Mouse (Mus musculus) skeletal muscle tissue, adult 2 months (tissue): ENCODE results near the gene Crlf1.
"Not testable (repeated sequence)": the region's sequence is repeated elsewhere in the genome, so short reads cannot be mapped to it uniquely, and the experiment has no call there.

Experiments used
- DNase-seq: peaks from one replicate; pipeline ENCODE4 v3.0.0-alpha.2; 2012; ENCODE audit warnings: low read depth, low spot score

Crlf1 gene

GRCm38 (mm10) chr8:70495001-70495770, 2.2 kb downstream of the Crlf1 start:
- DNase-seq = no peak

GRCm38 (mm10) chr8:70495771-70496062, 2.8 kb downstream of the Crlf1 start:
- no peak for DNase-seq

DNA sequence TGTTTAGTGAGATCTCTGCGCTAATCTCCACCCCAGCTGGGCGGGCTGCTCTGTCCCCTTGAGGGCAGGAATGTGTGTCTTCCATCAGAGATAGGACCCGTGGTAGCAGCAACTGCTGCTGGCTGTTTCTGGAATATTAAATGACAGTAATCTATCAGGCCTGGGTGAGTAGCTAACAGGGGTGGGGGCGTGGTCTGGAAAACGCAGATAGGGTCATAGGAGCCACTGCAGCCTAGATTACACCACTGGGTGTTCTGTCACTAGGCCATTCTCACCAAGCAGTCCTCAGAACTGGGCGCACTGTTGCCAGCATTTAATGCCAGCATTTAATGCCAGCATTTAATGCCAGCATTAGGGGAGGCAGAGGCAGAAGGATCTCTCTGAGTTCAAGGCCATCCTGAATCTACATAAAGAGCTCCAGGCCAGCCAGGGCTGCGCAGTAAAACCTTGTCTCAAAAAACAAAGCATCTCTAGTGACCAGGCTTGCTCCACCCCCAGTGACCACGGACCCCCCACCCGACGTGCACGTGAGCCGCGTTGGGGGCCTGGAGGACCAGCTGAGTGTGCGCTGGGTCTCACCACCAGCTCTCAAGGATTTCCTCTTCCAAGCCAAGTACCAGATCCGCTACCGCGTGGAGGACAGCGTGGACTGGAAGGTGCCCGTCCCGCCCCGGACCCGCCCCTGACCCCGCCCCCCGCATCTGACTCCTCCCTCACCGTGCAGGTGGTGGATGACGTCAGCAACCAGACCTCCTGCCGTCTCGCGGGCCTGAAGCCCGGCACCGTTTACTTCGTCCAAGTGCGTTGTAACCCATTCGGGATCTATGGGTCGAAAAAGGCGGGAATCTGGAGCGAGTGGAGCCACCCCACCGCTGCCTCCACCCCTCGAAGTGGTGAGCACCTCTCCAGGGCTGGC, 7.7 kb downstream of the Crlf1 start:
- DNase-seq = no peak

GRCm38 (mm10) chr8:70501820-70502529, 9.0 kb downstream of the Crlf1 start:
- peak; percentile 57 for DNase-seq

- DNase-seq = no peak
Observed at GRCm38 (mm10) chr8:70502540-70502939, 9.6 kb downstream of the Crlf1 start.

- DNase-seq = peak; percentile 61
Observed at GRCm38 (mm10) chr8:70503062-70503750, 10.2 kb downstream of the Crlf1 start.

GRCm38 (mm10) chr8:70504291-70504716, 11.3 kb downstream of the Crlf1 start:
- DNase-seq = peak; percentile 80

DNA sequence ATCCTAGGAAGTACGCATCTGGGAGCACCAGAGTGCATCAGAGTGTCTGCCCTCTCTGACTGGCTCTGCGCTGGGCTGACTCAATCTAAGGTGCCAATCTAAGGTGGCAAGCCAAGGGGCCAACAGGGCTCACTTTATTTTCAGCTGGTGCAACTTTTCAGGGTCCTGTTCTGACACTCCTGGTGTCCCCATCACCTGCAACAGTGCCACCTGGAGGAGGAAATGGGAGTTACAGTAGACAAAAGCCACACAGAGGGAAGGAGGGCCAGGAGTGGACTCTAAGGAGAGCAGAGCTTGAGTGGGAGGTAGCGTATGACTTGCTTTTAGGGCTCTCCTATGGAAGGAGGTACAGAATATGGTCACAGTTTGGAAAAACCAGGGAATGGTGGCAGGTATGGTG, 11.9 kb downstream of the Crlf1 start:
- peak; percentile 70 for DNase-seq

DNA sequence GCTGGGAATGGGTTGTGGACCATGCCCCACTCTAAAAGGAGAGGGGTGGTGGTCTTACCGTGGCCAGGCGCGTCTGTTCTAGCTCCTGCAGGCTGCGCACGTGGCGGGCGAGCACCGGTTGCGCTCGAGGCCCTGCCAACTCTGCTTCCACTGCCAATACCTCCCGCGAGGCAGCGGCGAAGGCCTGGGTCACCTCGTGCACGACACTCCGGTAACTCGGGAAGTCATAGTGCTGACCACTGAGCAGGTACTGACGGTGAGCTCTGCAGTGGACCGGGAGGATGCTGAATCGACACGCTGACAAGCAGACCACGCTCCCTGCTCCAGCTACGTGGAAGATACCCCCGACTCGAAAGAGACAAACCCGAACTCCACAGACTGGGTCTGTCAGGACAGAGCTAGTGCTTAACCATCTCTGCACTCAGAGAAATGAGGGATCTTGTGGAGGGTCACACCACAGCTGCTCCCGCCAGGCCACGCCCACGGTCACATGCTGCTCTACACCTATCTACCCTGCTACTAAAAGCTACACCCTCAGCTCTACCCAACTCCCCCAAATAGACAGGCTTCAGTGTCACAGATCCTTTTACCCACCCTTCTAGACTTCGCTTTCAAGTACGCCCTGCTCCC, 12.9 kb downstream of the Crlf1 start:
- DNase-seq = no peak

- DNase-seq = peak; percentile 84
Observed at GRCm38 (mm10) chr8:70506328-70507026, 13.5 kb downstream of the Crlf1 start, which contains the start of gene Rex1bd. TSS of gene Rex1bd (minus strand) at chr8:70506752.

DNA sequence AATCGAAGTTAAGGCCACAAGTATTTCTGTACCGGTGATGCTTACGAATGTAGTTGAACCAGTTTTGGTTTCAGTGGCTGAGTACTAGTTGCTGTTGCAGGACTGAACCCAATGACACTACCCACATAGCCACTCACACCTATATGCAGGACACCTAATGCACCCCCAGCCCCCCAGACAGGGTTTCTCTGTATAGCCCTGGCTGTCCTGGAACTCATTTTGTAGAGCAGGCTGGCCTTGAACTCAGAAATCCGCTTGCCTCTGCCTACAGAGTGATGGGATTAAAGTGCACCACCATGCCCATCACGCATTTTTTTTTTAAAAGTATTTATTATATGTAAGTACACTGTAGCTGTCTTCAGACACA, 14.1 kb downstream of the Crlf1 start:
- no peak for DNase-seq

DNA sequence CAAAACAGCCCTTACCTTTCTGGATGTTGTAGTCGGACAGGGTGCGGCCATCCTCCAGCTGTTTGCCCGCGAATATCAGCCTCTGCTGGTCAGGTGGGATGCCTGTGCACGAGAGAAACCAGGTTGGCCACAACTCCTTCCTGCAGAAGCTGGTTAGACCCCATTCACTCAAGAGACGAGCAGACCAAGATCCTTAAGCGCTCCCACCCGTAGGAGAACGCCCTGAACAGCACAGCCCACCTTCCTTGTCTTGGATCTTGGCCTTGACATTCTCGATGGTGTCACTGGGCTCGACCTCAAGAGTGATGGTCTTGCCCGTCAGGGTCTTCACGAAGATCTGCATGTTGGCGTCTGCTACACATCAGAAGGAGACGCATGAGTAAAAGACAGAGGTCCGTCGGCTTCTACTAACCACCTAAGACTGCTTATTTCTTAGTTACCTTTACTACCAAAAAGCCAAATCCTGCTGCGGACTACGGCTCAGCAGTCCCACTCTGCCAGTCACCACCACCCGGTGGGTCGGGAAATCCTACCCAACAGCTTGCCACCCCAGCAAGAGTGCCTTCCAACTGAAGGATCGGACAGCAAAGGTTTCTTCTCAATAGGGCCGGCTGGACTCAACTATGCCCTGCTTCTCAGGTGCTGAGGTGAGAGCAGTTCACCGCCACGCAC, 16.5 kb downstream of the Crlf1 start:
- no peak for DNase-seq

DNA sequence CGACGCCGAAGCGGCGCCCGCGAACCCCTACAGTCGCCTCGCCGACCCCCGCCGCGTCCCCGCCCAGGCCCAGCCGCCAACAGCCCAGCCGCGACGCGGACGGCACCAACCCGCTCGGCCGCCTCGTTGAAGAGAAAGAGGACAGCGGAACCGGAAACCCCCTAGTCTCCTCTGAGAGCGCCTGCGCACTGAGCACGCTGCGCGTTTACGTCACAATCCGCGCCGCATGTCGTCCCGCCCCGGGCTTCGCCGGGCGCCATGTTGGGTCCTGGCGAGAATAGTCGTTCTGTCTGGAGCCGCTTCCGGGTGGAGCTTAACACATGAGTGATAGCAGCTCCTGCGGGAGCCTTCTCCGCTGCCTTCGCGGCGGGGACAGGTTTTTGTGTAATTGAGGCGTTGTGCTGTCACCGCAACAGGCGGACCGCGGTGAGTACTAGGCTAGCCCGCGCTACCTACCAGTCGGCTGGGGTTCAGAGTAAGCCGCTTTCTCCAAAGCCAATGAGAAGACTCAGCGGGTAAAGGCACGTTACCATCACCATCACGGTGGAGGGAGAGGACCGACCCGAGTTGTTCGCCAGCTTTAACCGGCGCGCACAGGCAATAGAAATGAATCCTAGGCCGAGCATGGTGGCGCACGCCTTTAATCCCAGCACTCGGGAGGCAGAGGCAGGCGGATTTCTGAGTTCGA, 17.4 kb downstream of the Crlf1 start, which contains the start of gene Uba52:
Uba52 (minus strand) TSS at position 574 of the 688 bp plus-strand sequence.
- peak; percentile 96 for DNase-seq

GRCm38 (mm10) chr8:70511174-70511573, 18.2 kb downstream of the Crlf1 start:
- DNase-seq = not testable (repeated sequence)

- no peak for DNase-seq
Observed at GRCm38 (mm10) chr8:70511770-70512169, 18.8 kb downstream of the Crlf1 start.

DNA sequence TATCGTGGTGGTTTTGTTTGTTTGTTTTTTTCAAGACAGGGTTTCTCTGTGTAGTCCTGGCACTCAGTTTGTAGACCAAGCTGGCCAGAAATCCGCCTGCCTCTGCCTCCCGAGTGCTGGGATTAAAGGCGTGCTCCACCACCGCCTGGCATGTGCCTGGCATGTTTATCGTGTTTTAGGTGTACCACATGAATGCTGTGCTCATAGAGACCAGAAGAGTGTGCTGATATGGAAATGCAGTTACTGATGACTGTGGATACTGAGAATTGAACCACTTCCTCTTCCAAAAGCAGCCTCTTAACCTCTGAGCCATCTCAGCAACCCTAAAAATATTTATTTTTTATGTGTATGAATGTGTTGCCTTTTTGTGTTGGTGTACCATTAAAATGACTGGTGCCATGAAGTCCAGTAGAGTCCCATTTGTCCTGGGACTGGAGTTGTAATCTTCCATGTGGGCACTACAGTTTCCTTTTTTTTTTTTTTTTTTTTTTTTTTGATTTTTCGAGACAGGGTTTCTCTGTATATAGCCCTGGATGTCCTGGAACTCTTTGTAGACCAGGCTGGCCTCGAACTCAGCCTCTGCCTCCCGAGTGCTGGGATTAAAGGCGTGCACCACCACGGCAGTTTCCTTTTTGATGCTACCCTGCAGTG, 19.4 kb downstream of the Crlf1 start:
- DNase-seq = no peak

DNA sequence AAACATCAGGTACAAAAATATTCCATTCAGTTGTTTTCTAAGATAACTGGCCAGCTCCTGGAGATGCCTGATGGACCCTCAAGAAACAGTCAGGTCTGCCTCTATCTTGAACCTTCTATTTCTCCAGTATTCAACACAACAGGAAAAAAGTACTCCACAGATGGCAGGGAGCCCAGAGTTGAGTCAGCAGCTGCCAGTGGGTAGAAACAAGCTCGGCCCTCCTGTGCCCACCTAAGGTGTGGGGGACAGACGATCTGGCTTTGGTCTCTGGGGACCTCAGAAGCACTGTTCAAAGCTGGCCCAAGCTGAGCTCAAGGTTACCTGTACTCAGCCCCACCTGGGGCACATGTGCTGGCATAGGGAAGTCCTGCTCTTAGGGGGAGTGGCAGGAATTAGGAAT, 20.5 kb downstream of the Crlf1 start:
- no peak for DNase-seq

DNA sequence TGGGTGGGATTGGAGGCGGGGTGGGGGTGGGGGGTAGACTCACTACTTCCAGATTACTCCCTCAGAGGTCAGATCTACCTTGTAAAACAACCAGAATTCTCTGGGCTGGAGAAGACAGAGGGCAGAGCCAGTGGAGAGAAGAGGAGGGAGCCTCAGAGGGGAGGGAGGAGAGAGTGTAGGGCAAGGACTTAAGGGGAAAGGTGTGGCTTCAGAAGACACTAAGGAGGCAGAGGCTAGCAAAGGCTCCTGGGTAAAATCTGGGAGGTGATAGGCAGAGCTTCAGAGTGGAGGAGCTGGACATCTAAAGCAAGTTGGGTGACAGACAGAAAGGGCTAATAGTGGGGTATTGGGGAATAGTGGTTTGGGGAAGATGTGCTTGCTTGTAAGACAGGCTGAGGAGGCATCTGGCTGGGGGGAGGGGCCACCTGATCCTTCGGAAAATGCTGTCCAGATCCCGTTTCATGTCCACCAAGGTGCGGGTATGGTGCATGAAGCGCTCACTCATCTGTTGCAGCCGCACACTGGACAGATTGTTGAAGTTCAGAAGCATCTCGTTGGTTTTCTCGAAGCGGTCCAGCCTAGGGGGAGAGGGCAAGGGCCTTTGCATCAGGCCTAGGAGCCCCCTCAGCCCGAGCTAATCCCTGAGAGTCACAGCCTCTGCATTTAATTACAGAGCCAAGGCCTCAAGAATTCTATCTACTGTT, 25.1 kb downstream of the Crlf1 start:
- no peak for DNase-seq
